Mouse (Mus musculus): ENCODE measurements around the gene Panx2.

Gene Panx2

DNA sequence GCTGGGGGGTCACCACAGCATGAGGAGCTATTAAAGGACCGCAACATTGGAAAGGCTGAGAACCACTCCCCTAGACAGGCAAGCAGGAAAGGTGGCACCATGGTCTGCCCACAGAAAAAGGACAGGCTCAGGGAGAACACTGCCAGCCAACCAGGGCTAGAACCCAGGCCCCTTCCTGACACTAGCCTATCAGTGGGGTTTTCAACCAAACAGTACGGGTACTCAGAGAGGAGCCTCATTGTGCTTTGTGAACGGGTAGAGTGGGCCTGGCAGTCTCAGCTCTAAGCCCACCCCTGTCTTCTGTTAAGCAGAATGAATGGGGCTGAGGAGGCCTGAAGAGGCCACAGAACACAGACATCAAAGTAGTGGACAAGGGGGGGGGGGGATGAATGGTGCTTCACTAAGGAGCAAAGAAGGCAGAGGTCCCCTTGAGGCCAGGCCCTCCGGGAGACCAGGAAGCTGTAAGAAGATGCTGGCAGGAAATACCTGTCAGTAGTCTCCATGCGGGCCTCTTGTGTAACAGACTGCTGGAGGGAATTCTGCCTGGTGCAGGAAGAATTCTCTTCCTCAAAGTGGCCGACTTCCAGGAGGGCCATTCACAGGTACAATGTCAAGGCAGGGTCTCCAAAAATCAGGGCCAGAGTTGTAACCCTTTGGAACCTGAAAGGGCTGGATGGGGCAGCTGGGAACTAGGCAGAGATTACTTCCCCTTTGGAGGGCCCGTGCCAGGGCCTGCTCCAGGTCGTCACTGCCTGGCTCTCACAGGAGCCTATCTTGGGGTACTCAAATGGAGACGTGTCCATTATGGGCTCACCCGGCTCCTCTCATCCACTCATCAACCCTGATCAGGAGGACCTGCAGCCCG lies 15.3 kb downstream of the Panx2 start, which contains the start of gene Trabd:
Gene Trabd (plus strand): TSS at position 512 of the 865 bp plus-strand sequence.
- in situ Hi-C loops (cut with MboI; ENCODE audit: low sequenced_read_pairs) = no loop called here

DNA sequence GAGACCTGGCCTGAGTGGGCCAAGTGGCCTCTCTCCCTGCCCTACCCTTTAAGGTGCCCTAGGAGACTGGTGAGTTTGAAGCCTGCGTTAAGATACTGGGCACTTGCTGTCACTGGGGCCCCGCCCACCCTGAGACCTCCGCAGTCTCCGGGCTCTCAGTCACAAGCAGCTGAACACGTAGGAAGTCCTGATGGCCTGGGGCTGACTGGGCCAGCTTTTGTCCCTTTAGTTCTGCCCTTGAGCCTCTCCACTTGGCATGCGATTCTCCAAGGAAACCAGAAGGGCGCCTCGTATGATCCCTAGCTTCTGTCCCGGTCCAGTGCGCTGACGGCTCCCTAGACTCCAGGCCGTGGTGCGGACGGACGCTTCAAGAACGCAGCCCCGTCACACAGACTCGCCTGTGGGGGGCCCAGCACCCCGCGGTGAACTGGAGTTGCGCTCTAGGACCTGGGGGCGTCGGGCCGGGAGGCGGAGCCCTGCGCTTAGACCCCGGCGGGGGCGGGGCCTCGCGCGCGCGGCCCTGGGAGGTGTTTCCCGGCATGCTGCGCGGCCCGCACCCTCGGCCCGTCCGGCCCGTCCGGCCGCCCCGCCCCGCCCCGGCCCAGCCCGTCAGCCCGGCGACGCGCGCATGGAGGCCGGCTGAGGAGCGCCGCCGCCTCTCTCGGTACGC lies 16.1 kb downstream of the Panx2 start:
- in situ Hi-C loops (cut with MboI; ENCODE audit: low sequenced_read_pairs) = no loop called here

- in situ Hi-C loops (cut with MboI; ENCODE audit: low sequenced_read_pairs) = no loop called here
These were observed 16.7 kb downstream of the Panx2 start for GRCm38 (mm10) chr15:89076156-89076731.

DNA sequence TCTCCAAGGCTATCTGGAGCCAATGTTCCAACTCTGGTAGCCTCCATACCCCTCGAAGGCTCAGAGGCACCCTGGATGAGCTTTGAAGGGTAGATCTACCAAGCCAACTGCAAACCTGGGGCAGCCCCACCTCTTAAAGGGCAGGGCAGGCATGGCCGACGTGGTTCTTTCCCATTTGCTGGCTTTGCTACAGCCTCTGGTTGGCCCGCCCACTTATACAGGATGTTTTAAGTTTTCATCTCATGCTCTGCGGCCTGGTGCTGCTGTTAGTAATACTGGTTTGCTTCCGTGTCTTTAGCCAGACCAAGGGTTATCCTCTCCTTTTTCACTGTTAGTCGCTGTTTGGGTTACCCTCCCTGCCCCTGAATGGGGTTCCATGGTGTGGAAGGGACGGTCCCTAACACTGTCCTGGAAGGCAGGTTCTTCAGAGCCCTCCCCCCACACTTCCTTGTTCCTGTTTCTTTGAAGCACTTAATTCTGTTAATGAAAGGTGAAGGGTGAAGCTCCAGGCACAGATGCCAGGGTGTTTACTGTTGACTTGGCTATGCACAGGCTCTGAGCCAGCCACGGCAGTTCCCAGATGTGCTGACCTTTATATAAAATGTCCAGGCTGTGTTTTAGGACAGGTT lies 18.8 kb downstream of the Panx2 start:
- in situ Hi-C loops (cut with MboI; ENCODE audit: low sequenced_read_pairs) = no loop called here

DNA sequence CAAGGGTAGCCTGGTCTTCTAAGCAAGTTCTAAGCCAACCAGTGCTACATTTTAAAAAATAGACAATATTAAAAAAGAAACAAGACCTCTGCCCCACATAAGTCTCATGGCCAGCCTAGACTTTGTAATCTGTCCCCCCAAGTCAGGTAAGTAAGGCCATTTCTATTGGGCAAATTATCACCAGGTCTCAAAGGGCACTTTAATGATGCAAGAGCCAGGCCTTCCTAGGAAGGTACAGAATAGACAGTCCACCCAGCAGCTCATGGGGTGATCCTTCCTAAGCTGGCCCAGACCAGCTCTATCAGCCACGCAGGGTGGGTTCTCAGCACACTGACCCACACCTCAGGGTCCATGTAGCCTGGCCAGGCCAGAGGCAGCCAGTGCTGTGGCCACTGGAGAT lies 24.4 kb downstream of the Panx2 start:
- in situ Hi-C loops (cut with MboI; ENCODE audit: low sequenced_read_pairs) = no loop called here

- in situ Hi-C loops (cut with MboI; ENCODE audit: low sequenced_read_pairs) = no loop called here
These were observed 25.3 kb downstream of the Panx2 start for GRCm38 (mm10) chr15:89084826-89085225.

- in situ Hi-C loops (cut with MboI; ENCODE audit: low sequenced_read_pairs) = no loop called here
These were observed 29.2 kb downstream of the Panx2 start, which contains the start of gene Selenoo for GRCm38 (mm10) chr15:89088607-89089247. Gene Selenoo (plus strand): TSS chr15:89089084.

DNA sequence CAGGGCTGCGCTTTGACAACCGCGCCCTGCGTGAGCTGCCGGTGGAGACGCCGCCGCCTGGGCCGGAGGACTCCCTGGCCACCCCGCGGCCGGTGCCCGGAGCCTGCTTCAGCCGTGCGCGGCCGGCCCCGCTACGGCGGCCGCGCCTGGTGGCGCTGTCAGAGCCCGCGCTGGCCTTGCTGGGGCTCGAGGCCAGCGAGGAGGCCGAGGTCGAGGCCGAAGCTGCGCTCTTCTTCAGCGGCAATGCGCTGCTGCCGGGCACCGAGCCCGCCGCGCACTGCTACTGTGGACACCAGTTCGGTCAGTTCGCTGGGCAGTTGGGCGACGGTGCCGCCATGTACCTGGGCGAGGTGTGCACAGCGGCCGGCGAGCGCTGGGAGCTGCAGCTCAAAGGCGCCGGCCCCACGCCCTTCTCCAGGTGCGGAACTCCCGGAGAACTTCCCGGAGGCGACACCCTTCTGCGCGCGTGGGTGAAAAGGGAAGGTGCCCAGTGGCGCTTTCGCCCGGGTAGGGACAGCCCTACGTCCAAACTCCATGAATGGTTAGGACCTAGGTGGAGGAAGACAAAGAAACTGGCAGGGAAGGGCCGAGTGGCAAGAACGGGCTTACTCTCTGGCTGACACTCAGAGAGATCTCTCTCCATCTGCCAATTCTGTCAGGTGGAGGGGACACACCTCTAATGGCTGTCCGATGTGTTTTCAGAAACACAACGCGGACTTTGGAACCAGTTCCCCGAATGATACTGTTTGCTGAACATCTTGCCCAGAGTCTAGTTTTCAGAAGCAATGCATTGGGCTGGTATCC lies 29.9 kb downstream of the Panx2 start:
- in situ Hi-C loops (cut with MboI; ENCODE audit: low sequenced_read_pairs) = no loop called here

- in situ Hi-C loops (cut with MboI; ENCODE audit: low sequenced_read_pairs) = no loop called here
These were observed 31.1 kb downstream of the Panx2 start for GRCm38 (mm10) chr15:89090662-89091061.

DNA sequence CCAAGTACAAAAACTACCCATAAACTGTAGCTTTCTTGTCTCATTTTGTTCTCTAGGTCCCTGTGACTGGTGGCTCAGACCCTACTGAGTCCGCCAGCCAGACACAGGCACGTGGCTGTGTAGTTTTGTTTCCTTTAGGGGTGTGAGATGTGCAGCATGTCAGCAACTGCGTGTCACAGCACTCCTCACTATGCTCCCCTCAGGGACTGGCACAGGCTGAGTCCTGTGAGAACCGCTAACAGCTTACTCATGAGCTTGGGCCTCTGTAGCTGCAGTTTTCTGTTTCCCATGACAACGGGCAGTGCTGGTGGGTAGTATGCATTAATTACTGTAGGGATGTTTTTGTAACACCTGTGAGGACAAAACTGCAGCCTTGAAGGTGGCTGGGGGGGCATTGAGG lies 32.6 kb downstream of the Panx2 start:
- in situ Hi-C loops (cut with MboI; ENCODE audit: low sequenced_read_pairs) = no loop called here

GRCm38 (mm10) chr15:89097450-89097849 lies 37.9 kb downstream of the Panx2 start:
- in situ Hi-C loops (cut with MboI; ENCODE audit: low sequenced_read_pairs) = no loop called here

DNA sequence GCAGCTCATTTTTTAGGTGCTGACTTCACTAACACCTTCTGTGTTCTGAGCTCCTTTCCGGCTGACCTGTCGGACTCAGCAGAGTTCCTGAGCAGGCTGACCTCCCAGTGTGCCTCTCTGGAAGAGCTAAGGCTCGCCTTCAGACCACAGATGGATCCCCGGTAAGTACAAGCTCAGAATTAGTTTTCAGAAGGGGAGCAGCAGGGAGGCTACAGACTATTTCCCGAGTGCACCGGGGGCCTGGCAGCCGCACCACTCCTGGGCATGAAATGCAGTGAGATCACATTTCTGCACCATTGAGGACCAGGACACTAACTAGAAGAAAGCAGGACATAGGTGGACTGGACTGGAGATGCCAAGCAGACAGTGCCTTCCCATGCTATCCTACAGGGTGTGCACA lies 39.1 kb downstream of the Panx2 start:
- in situ Hi-C loops (cut with MboI; ENCODE audit: low sequenced_read_pairs) = no loop called here

DNA sequence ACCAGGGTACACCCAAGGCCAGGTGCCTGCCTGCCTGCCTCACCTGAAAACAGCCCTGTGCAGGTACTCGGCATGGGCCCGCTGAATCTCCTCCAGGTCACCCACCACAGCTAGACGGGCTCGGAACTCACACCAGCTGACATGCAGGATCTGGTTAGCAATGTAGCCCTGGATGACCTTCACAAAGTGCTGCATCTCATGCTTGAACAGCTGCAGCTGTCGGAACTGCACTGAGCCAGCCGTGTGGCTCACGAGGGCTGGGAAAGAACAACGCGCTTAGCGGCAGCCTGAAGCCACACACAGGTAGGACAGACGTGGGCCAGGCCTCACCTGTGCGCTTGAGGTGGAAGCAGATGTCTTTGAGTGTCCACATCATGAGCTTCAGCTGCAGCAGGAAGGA lies 41.3 kb downstream of the Panx2 start:
- in situ Hi-C loops (cut with MboI; ENCODE audit: low sequenced_read_pairs) = no loop called here

- in situ Hi-C loops (cut with MboI; ENCODE audit: low sequenced_read_pairs) = no loop called here
These were observed 43.1 kb downstream of the Panx2 start for GRCm38 (mm10) chr15:89102646-89103045.

DNA sequence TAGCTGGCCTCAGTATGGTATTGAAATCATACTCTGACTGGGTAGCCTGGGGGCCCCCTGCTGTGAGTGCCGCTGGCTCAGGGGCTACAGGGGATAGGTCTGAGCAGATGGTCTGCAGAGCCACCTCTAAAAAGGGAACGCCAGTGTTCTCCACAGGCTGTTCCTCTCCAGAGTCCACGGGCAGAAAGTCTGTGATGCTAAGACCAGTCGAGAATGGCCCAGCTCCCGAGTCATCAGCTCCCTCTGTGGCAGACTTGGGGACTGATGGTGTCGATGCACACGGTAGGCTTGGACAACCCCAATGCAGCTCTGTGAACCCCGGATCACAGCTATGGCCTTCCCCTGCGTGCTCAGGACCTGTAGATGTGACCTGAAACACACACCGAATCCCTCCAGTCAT lies 44.4 kb downstream of the Panx2 start:
- in situ Hi-C loops (cut with MboI; ENCODE audit: low sequenced_read_pairs) = no loop called here

- in situ Hi-C loops (cut with MboI; ENCODE audit: low sequenced_read_pairs) = no loop called here
These were observed 44.9 kb downstream of the Panx2 start for GRCm38 (mm10) chr15:89104425-89104824.

- in situ Hi-C loops (cut with MboI; ENCODE audit: low sequenced_read_pairs) = no loop called here
These were observed 46.5 kb downstream of the Panx2 start for GRCm38 (mm10) chr15:89106073-89106472.

DNA sequence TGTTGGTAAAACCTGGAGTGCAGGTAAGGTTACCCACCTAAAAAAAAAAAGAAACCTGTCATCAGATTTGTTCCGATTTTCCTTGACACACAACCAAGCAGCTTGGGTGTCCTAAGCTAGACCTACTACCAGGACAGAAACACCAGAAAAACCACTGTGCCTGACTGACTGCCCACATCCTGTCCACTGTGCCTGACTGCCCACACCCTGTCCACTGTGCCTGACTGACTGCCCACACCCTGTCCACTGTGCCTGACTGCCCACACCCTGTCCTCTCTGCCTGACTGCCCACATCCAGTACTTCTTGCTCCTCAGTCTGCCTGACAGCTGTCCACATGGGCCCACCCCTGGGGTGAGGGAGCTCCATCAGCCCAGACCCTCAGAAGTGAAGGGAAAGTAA lies 47.4 kb downstream of the Panx2 start:
- in situ Hi-C loops (cut with MboI; ENCODE audit: low sequenced_read_pairs) = no loop called here

DNA sequence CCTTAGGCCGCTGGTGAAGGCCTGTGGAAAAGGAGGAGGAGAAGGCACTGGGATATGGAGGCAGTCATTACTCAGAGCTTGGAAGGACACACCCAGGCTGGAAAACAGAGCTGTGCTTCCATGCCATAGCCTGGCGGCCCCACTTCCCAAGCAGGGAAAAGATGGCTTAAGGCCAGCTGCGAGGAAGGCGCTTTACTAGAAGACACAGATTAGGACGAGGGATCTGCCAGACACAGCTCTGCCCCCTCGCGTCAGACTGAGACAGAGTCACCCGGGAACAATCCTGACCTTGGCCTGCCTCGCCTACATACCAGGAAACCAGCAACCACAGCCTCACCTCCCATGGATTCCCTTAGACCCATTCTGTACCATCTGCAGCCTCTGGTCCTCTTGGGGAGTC lies 50.6 kb downstream of the Panx2 start:
- in situ Hi-C loops (cut with MboI; ENCODE audit: low sequenced_read_pairs) = no loop called here

DNA sequence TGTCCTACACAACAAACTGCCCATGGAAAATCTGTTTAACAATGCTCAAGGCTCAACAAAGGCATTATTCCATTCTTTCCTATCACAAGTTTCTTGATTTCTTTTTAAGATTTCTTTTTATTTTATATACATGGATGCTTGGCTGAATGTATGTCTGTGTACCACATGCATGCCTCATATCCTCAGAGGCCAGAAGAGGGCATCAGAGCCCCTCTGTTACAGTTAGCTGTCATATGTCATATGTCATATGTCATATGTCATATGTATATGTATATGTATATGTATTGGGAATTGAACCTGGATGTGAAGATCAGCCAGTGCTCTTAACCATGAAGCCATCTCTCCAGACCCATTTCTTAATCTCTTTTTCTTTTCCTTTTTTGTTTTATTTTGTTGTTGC lies 58.5 kb downstream of the Panx2 start:
- in situ Hi-C loops (cut with MboI; ENCODE audit: low sequenced_read_pairs) = no loop called here

Data from CH12F3 (cell line).